Mouse (Mus musculus) 3134 (cell line): ENCODE results near the gene Mbtps1.
A peak's percentile ranks its signal among the peaks of the same experiment; 100 is the strongest.

Experiments
- DNase-seq: peaks from one replicate; pipeline ENCODE4 v3.0.0-alpha.2; 2011; ENCODE audit warnings: low spot score; ENCODE audit not compliant: insufficient read length; ENCODE audit errors: extremely low read depth

The Mbtps1 gene

GRCm38 (mm10) chr8:119558603-119559401 is at the start of gene Mbtps1:
Gene Mbtps1 (minus strand): TSS chr8:119558735.
- DNase-seq = peak; percentile 97

- DNase-seq = peak; percentile 38
Measured at GRCm38 (mm10) chr8:119606224-119606623, 47.7 kb upstream of the Mbtps1 start.

GRCm38 (mm10) chr8:119604996-119605395 is 46.5 kb upstream of the Mbtps1 start, which contains the start of gene Taf1c:
Gene Taf1c (minus strand): TSS chr8:119605222.
- DNase-seq = peak; percentile 82

- DNase-seq = no peak
Measured at GRCm38 (mm10) chr8:119604398-119604803, 45.9 kb upstream of the Mbtps1 start.

- DNase-seq = no peak
Measured at GRCm38 (mm10) chr8:119603771-119604170, 45.2 kb upstream of the Mbtps1 start.

GRCm38 (mm10) chr8:119591456-119591855 is 32.9 kb upstream of the Mbtps1 start:
- no peak for DNase-seq

- DNase-seq = no peak
Measured at GRCm38 (mm10) chr8:119590348-119590747, 31.8 kb upstream of the Mbtps1 start.

GRCm38 (mm10) chr8:119588844-119589243 is 30.3 kb upstream of the Mbtps1 start:
- DNase-seq = peak; percentile 41

- DNase-seq = no peak
Measured at GRCm38 (mm10) chr8:119588321-119588720, 29.8 kb upstream of the Mbtps1 start.

GRCm38 (mm10) chr8:119585901-119586300 is 27.4 kb upstream of the Mbtps1 start:
- DNase-seq = no peak

GRCm38 (mm10) chr8:119580441-119581161 is 22.1 kb upstream of the Mbtps1 start:
- no peak for DNase-seq

GRCm38 (mm10) chr8:119579096-119579495 is 20.6 kb upstream of the Mbtps1 start:
- no peak for DNase-seq

GRCm38 (mm10) chr8:119575366-119575726 is 16.8 kb upstream of the Mbtps1 start:
- no peak for DNase-seq

GRCm38 (mm10) chr8:119574437-119575365 is 16.2 kb upstream of the Mbtps1 start, which contains the start of the genes Hsdl1 and Dnaaf1:
Gene Hsdl1 (minus strand): TSS chr8:119575183.
Gene Dnaaf1 (plus strand): TSS chr8:119575235.
- DNase-seq = peak; percentile 86

- no peak for DNase-seq
Measured at GRCm38 (mm10) chr8:119572411-119572810, 13.9 kb upstream of the Mbtps1 start.

- no peak for DNase-seq
Measured at GRCm38 (mm10) chr8:119571135-119571534, 12.6 kb upstream of the Mbtps1 start.

- no peak for DNase-seq
Measured at GRCm38 (mm10) chr8:119569881-119570280, 11.3 kb upstream of the Mbtps1 start.

- no peak for DNase-seq
Measured at GRCm38 (mm10) chr8:119568951-119569350, 10.4 kb upstream of the Mbtps1 start.

GRCm38 (mm10) chr8:119568251-119568650 is 9.7 kb upstream of the Mbtps1 start:
- DNase-seq = no peak

- DNase-seq = no peak
Measured at GRCm38 (mm10) chr8:119566367-119566766, 7.8 kb upstream of the Mbtps1 start.

- DNase-seq = no peak
Measured at GRCm38 (mm10) chr8:119563849-119564251, 5.3 kb upstream of the Mbtps1 start.
